Mouse (Mus musculus): ENCODE results near the gene Adh4. TPM values are rescaled to one million over a fixed set of nuclear protein-coding genes. Genes with fewer than 3 reads are reported as not detected.
A peak's percentile ranks its signal among the peaks of the same experiment; 100 is the strongest.

Adh4 gene
- polyA plus RNA-seq, 1 experiment from 2014 or later, result not detected

DNA sequence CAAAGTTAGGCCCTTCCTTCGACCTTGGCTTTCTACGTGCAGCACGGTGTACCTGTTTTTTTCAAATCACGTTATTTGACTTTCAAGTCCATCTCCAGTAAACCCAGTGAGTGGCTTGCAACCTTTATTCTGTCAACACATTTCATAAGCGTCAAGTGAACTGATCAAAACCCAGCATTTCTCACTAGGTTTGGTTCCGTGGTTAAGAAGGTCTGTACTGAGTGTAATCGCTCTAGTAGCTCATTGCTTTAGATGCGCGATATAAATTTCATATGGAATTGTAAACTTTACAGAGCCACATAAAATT lies 28.2 kb downstream of the Adh4 start:
- Histone ChIP-seq H3K9ac (peak overlapping the region; percentile 88), H3K9me3 (replicated peaks) (no peaks in the 10 kb centered on the region), H3K4me2 (peak overlapping the region; percentile 88), H3K36me3 (peaks cover 35% of the 10 kb centered on the region), H3K27me3 (no peaks in the 10 kb centered on the region), H3K4me3 (replicated peaks) (peak overlapping the region; percentile 89), H3K4me1 (replicated peaks) (peaks cover 18% of the 10 kb centered on the region), H3K27ac (peak overlapping the region; percentile 80)
- 4% methylated on average over 9 of the region's 9 CpGs for WGBS (ENCODE audit: insufficient replicate concordance)
- ATAC-seq (ENCODE audit: low read depth) (no peak), DNase-seq (no peak)

DNA sequence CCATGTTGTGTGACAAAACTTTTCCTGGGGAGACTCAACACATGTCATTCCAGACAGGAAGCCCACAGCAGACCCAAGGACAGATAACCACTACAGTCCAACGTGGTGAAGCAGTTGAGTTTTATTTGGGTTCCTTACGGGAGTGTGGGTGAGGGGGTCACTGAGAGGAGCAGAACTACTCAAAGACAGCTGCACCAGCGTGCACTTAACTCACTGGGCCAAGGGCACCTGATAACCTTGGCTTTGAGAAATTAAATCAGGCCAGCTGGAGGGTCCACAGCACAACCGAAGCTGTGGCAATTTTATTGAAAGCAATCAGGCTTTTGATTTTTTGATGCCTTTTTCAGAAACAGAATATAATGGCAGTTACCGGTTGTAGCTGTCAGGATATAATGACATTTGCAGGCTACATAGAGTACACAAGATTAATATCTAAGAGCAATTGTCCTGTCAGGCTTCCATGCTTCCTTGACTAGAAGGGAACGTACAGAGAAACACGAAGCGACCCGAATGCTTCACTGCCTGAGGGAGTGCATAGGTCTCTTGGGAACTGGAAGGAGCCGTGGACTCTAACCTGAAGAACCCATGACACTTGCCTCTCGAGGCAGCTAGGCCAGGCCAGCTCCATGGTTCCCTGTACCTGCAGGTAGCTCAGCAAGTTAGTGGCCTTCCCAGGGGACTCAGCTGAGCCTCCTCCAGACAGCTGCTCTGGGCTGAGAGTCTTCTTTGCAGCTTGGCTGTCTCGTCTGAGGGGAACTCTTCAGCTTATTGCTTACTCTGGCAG lies 33.0 kb downstream of the Adh4 start:
- ATAC-seq (ENCODE audit: low read depth), result no peak
- Histone ChIP-seq H3K27ac (no peak overlapping the region), H3K27me3 (no peaks in the 10 kb centered on the region), H3K36me3 (peaks cover 73% of the 10 kb centered on the region), H3K4me1 (replicated peaks) (peaks cover 11% of the 10 kb centered on the region), H3K4me2 (no peak overlapping the region), H3K4me3 (replicated peaks) (no peak overlapping the region), H3K9ac (no peak overlapping the region), H3K9me3 (replicated peaks) (no peaks in the 10 kb centered on the region)
- DNase-seq, result no peak
- WGBS (ENCODE audit: insufficient replicate concordance), result 65% methylated on average over 12 of the region's 12 CpGs

DNA sequence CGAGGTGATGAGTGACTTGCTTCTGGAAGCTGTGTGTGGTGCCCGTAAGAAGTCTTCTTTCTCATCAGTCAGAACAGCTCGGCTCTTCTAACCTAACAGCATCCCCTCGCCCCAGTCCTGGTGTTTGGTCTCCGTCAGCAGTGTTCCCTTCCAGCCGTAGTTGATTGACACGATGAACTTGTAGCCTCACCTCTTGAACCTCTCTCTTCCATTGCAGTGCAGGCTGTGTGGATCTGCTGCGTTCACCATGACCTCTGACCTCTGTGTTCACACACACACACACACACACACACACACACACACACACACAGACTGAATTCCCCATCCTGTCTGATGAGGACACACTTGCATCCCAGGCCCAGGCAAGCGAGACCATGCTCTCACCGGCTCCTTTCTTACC lies 36.9 kb downstream of the Adh4 start:
- Histone ChIP-seq H3K4me2 (no peak overlapping the region), H3K27ac (no peak overlapping the region), H3K27me3 (no peaks in the 10 kb centered on the region), H3K4me3 (replicated peaks) (no peak overlapping the region), H3K36me3 (peaks cover 88% of the 10 kb centered on the region), H3K9me3 (replicated peaks) (no peaks in the 10 kb centered on the region), H3K9ac (no peak overlapping the region), H3K4me1 (replicated peaks) (peaks cover 4% of the 10 kb centered on the region)
- 78% methylated on average over 10 of the region's 10 CpGs for WGBS (ENCODE audit: insufficient replicate concordance)
- DNase-seq (no peak), ATAC-seq (ENCODE audit: low read depth) (peak; percentile 17; the same call in 1 of the 2 replicates)

DNA sequence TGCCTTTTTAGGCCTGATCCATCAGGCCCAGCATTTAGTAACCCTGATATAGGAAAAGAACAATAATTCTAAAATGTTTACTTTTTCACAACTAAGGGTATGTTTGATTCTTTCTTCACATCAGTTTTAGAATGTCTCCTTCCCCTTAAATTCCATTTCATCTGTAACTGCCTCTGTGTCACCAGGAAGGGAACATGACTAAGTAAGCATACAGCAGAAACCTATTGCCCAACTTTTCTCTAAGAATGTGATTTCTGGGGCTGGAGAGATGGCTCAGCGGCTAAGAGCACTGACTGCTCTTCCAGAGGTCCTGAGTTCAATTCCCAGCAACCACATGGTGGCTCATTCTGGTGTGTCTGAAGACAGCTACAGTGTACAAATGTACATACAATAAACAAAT lies 39.0 kb downstream of the Adh4 start:
- Histone ChIP-seq H3K27me3 (no peaks in the 10 kb centered on the region), H3K27ac (no peak overlapping the region), H3K9ac (no peak overlapping the region), H3K4me3 (replicated peaks) (no peak overlapping the region), H3K4me1 (replicated peaks) (no peaks in the 10 kb centered on the region), H3K36me3 (peaks cover 90% of the 10 kb centered on the region), H3K9me3 (replicated peaks) (no peaks in the 10 kb centered on the region), H3K4me2 (no peak overlapping the region)
- DNase-seq, result no peak
- ATAC-seq (ENCODE audit: low read depth), result no peak
- WGBS (ENCODE audit: insufficient replicate concordance), result 94% methylated on average over 1 of the region's 1 CpGs

DNA sequence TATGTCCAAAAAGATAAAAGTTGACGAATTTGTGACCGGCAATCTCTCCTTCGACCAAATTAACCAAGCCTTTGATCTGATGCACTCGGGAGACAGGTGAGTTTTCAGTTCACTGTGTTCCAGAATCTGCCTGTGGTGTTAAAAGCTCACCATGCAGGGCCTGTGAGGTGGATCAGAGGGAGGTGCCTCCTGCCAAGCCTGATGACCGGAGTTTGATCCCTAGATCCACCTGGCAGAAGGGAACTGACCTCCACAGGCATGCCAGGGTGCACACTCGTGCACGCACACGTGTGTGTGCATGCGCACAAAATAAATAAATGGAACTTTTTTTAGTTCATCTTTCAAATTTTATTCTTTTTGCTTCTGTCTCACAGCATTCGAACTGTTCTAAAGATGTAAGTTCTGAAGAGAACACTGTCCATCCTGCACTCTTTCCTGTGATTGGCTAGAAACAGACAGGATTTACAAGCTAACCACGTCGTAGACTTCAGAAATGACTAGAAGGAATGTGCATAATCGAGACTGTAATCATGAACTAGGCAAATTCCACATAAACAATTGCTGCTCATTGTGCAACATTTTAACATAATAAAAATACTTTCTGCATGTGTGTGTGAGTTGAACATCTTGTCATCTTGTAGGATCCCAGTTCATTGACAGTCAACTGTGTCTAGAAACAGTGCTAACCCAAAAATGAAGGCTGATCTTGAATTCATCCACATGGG lies 39.6 kb downstream of the Adh4 start:
- H3K36me3 ChIP-seq, result peaks cover 90% of the 10 kb centered on the region
- 84% methylated on average over 13 of the region's 13 CpGs for WGBS (ENCODE audit: insufficient replicate concordance)
- H3K9ac ChIP-seq, result no peak overlapping the region
- no peaks in the 10 kb centered on the region for H3K9me3 ChIP-seq (replicated peaks)
- H3K4me3 ChIP-seq (replicated peaks), result no peak overlapping the region
- no peak overlapping the region for H3K4me2 ChIP-seq
- ATAC-seq (ENCODE audit: low read depth) (no peak), DNase-seq (no peak)
- H3K27me3 ChIP-seq, result no peaks in the 10 kb centered on the region
- H3K4me1 ChIP-seq (replicated peaks), result no peaks in the 10 kb centered on the region
- no peak overlapping the region for H3K27ac ChIP-seq

DNA sequence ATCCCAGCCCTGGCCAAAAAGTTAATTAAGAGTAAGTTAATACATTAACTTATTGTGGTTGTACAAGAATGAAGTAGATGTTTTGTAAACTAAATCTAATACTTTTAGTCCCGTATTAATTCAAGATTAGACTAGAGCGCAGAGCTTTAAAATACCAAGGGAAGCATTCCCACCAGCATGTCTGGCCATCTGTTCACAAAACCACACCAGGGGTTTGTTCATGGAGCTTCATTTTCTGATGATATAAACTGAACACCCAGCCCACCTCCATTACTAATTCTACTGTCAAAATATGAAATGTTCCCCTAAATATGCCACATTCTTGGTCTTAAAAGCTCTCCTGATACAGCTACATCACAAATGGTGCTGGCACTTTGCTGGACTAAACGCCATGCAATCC lies 43.2 kb downstream of the Adh4 start:
- Histone ChIP-seq H3K27me3 (no peaks in the 10 kb centered on the region), H3K27ac (no peak overlapping the region), H3K36me3 (peaks cover 96% of the 10 kb centered on the region), H3K9ac (no peak overlapping the region), H3K4me3 (replicated peaks) (no peak overlapping the region), H3K9me3 (replicated peaks) (no peaks in the 10 kb centered on the region), H3K4me1 (replicated peaks) (no peaks in the 10 kb centered on the region), H3K4me2 (no peak overlapping the region)
- ATAC-seq (ENCODE audit: low read depth), result no peak
- no peak for DNase-seq
- 84% methylated on average over 3 of the region's 3 CpGs for WGBS (ENCODE audit: insufficient replicate concordance)

DNA sequence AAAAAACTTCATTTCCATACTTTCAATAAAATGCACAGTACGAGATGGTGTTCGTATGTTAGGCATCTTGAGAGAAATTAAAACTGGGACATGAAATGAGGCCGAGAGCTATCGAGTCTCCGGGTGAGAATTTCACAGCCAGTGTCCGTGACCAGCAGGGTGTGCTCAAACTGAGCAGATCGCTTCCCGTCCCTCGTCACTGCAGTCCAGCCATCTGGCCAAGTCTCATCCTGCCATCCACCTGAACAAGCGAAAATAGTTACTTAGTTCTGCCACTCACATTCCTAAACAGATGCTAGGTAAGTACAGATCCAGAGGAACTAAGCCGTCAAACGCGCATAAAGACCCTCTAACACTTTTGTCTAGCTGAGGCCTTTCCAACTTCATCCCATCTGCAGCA lies 45.0 kb downstream of the Adh4 start:
- Histone ChIP-seq H3K27ac (no peak overlapping the region), H3K4me1 (replicated peaks) (peaks cover 4% of the 10 kb centered on the region; the same call in 1 of the 2 replicates), H3K4me3 (replicated peaks) (no peak overlapping the region), H3K27me3 (no peaks in the 10 kb centered on the region), H3K4me2 (no peak overlapping the region), H3K9me3 (replicated peaks) (no peaks in the 10 kb centered on the region), H3K9ac (no peak overlapping the region), H3K36me3 (peaks cover 96% of the 10 kb centered on the region)
- no peak for ATAC-seq (ENCODE audit: low read depth)
- 83% methylated on average over 13 of the region's 13 CpGs for WGBS (ENCODE audit: insufficient replicate concordance)
- no peak for DNase-seq

DNA sequence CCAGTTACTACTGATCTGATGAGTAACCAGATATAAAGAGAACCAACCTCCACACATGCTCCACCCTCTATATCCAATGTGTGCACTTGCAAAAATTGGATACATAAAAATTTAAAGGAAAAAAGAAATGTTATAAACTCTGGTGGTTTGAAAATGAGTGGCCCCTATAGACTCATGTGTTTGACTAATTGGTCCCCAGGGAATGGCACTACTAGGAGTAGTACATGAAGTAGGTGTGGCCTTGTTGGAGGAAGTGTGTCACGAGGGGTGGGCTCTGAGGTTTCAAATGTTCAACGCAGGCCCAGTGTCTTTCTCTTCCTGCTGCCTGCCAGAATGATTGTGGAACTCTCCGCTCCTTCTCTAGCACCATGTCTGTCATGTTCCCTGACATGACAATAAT lies 46.6 kb downstream of the Adh4 start:
- Histone ChIP-seq H3K9ac (no peak overlapping the region), H3K4me2 (no peak overlapping the region), H3K4me1 (replicated peaks) (peaks cover 4% of the 10 kb centered on the region; the same call in 1 of the 2 replicates), H3K9me3 (replicated peaks) (no peaks in the 10 kb centered on the region), H3K27me3 (no peaks in the 10 kb centered on the region), H3K4me3 (replicated peaks) (no peak overlapping the region), H3K27ac (no peak overlapping the region), H3K36me3 (peaks cover 95% of the 10 kb centered on the region)
- ATAC-seq (ENCODE audit: low read depth) (no peak), DNase-seq (no peak)
- WGBS (ENCODE audit: insufficient replicate concordance), result 78% methylated on average over 3 of the region's 3 CpGs

DNA sequence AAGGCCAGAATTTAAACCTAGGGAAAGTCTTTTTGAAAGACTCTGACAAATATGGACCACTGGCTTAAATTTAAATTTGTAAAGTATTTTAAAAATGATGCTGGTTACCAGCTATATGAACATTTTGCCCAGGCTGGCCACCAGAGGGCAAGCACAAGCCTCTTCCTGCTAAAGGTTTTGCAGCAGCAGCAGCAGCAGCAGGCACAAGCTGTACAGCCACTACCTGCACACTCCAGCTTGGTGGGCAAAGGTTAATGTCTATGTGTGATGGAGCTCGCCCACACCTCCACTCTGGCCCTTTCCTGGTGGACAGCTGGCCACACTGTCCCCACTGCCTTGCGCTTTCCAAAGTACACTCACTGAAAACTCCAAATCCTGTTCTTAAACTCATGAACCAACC lies 47.9 kb downstream of the Adh4 start:
- Histone ChIP-seq H3K27ac (no peak overlapping the region), H3K4me3 (replicated peaks) (no peak overlapping the region), H3K4me2 (no peak overlapping the region), H3K36me3 (peaks cover 93% of the 10 kb centered on the region), H3K9me3 (replicated peaks) (no peaks in the 10 kb centered on the region), H3K27me3 (no peaks in the 10 kb centered on the region), H3K9ac (no peak overlapping the region), H3K4me1 (replicated peaks) (peaks cover 4% of the 10 kb centered on the region; the same call in 1 of the 2 replicates)
- ATAC-seq (ENCODE audit: low read depth), result peak; percentile 67
- 66% methylated on average over 2 of the region's 2 CpGs for WGBS (ENCODE audit: insufficient replicate concordance)
- DNase-seq, result no peak

DNA sequence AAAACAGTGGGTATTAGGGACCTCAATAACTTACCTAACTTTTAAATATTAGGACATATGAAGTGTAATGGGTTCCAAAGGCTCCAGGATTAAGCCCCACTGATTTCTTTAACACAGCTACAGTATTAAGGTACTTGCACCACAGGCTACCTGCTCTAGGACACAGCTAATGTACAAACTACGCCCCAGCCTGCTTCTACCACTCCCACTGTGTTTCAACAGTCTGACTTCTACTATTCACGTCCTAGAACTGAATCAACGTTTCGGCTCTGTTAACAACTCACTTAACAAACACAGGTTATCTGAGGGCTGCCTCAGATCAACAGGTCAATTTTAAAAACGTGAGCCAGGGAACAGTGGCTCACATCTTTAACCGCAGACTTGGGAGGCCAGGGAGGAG lies 48.5 kb downstream of the Adh4 start:
- WGBS (ENCODE audit: insufficient replicate concordance), result 81% methylated on average over 6 of the region's 6 CpGs
- DNase-seq (no peak), ATAC-seq (ENCODE audit: low read depth) (peak; percentile 38)
- H3K9ac ChIP-seq, result no peak overlapping the region
- no peak overlapping the region for H3K4me2 ChIP-seq
- H3K9me3 ChIP-seq (replicated peaks), result no peaks in the 10 kb centered on the region
- 0 out of 2 replicates have a peak overlapping the region, but pooled peaks have one; percentile 13 for H3K27ac ChIP-seq
- H3K4me3 ChIP-seq (replicated peaks), result no peak overlapping the region
- H3K27me3 ChIP-seq, result no peaks in the 10 kb centered on the region
- peaks cover 4% of the 10 kb centered on the region; the same call in 1 of the 2 replicates for H3K4me1 ChIP-seq (replicated peaks)
- peaks cover 93% of the 10 kb centered on the region for H3K36me3 ChIP-seq

DNA sequence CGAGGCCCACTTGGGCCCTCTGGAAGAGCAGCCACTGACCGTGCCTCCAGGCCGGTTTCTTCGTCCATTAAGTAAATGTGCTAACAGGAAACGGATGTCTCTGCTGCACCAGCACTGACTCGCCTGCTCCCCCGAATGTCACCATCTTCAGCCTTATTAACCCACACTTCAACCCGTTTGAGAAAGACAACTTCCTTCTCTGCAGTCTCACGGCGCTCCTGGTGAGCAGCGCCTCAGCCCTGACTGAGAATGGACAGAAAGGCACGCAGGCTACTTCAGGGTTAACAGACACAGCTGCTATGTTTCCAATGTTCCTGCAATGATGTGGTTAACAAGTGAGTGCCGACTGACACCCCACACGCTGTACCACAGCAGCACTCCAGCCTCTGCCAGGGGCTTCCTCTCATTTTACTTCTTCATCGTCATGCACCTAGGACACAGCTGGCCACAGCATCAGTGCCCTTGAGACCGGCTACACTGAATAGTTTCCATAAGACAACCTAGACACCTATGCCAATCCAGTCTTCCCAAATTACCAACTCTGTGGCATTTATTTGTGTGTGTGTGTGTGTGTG lies 49.4 kb downstream of the Adh4 start:
- Histone ChIP-seq H3K27me3 (no peaks in the 10 kb centered on the region), H3K36me3 (peaks cover 95% of the 10 kb centered on the region), H3K4me1 (replicated peaks) (peaks cover 4% of the 10 kb centered on the region; the same call in 1 of the 2 replicates), H3K4me2 (no peak overlapping the region), H3K27ac (no peak overlapping the region), H3K4me3 (replicated peaks) (no peak overlapping the region), H3K9me3 (replicated peaks) (no peaks in the 10 kb centered on the region), H3K9ac (no peak overlapping the region)
- no peak for DNase-seq
- 70% methylated on average over 16 of the region's 16 CpGs for WGBS (ENCODE audit: insufficient replicate concordance)
- peak; percentile 18; the same call in 1 of the 2 replicates for ATAC-seq (ENCODE audit: low read depth)

All from liver, embryonic 13.5 days (tissue).